Mouse (Mus musculus): Measurements from ENCODE around the gene Adgrv1. TPM values are rescaled to one million over a fixed set of nuclear protein-coding genes. Genes with fewer than 3 reads are reported as not detected.

The Adgrv1 gene
- polyA plus RNA-seq, 1 experiment from 2014 or later, result 2.8 TPM

DNA sequence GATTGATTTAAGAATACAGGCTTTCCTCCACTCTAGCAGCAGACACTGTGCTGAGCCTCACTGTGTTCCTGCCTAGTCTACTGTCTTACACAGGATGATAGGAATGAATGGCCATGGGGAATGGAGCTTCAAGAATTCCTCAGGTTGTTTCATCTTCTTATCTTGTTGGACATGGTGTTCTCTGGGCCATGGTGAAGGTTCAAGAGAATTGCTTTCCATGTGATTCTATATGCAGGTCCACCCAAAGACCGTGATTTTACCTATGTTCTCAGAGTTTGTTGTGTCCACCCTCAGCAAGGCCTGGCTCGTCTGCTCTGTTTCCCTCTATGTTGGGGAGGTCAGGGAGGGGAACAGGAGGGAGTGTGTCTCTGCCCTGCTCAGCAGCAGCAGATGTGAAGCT lies 26.0 kb downstream of the Adgrv1 start:
- Histone ChIP-seq H3K4me1 (no peaks in the 10 kb centered on the region), H3K36me3 (no peaks in the 10 kb centered on the region), H3K27me3 (no peaks in the 10 kb centered on the region), H3K9ac (no peak overlapping the region), H3K27ac (no peak overlapping the region), H3K4me3 (no peak overlapping the region), H3K4me2 (no peak overlapping the region), H3K9me3 (peaks cover 3% of the 10 kb centered on the region)
- 90% methylated on average over 2 of the region's 2 CpGs for WGBS
- no peak for ATAC-seq (ENCODE audit: insufficient number of reproducible peaks, insufficient read depth, low FRiP score, low TSS enrichment, low read depth)

DNA sequence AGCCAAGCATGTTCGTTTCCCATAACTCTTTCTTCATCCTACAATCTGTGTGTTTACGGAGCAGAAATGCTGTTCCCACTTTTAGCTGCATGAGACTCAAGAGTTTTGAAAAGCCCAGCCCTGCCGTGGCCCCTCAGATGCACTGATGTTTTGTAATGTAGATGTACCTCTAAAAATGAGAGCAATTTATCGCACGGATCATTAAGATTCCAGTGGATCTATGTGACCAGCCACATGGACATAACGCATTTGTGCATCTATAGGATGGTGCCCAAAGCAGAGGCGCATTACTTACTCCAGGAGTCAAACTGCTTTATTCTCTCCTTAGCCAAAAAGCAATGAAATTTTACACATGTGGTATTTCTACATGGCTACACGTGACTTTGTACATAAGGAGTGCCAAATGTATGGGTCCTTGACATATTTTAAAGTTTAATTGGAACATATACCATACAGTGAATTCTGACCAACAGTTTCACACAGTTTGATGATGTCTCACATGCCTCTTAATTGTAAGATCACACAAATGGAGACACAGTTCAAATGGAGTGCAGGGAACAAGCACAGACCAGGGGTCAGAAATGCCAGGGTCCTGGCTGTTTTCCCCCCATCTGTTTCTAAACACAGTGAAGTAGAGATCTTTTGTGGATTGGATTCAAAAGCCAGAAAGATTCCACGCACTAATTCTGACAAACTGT lies 35.9 kb downstream of the Adgrv1 start:
- H3K9ac ChIP-seq, result no peak overlapping the region
- 72% methylated on average over 9 of the region's 9 CpGs for WGBS
- H3K9me3 ChIP-seq, result no peaks in the 10 kb centered on the region
- H3K4me3 ChIP-seq, result no peak overlapping the region
- no peak for ATAC-seq (ENCODE audit: insufficient number of reproducible peaks, insufficient read depth, low FRiP score, low TSS enrichment, low read depth)
- no peaks in the 10 kb centered on the region for H3K27me3 ChIP-seq
- H3K4me1 ChIP-seq, result no peaks in the 10 kb centered on the region
- no peak overlapping the region for H3K4me2 ChIP-seq
- H3K36me3 ChIP-seq, result no peaks in the 10 kb centered on the region
- no peak overlapping the region for H3K27ac ChIP-seq

DNA sequence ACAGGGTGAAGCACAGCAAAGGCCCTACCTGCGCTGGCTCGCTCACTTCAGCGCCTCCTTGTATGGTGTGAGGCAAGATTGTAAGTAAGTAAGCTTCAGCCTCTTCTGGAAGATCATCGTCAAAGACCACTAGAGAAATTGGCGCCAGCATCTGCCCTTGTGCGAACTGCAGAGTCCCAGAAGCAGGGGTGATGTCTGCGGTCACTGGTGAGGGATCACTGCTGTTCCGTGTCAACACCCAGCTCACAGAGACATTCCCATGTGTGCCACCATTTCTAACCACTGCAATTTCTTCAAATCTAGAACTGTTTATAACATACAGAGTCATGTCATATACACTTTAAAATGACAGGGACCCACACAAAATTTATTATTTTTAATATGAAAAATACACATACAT lies 54.3 kb downstream of the Adgrv1 start:
- H3K36me3 ChIP-seq, result no peaks in the 10 kb centered on the region
- H3K4me1 ChIP-seq, result no peaks in the 10 kb centered on the region
- no peak overlapping the region for H3K4me2 ChIP-seq
- no peak overlapping the region for H3K4me3 ChIP-seq
- no peak overlapping the region for H3K27ac ChIP-seq
- ATAC-seq (ENCODE audit: insufficient number of reproducible peaks, insufficient read depth, low FRiP score, low TSS enrichment, low read depth), result no peak
- H3K9ac ChIP-seq, result no peak overlapping the region
- no peaks in the 10 kb centered on the region; the same call in 1 of the 2 replicates for H3K9me3 ChIP-seq
- 94% methylated on average over 8 of the region's 8 CpGs for WGBS
- H3K27me3 ChIP-seq, result no peaks in the 10 kb centered on the region

DNA sequence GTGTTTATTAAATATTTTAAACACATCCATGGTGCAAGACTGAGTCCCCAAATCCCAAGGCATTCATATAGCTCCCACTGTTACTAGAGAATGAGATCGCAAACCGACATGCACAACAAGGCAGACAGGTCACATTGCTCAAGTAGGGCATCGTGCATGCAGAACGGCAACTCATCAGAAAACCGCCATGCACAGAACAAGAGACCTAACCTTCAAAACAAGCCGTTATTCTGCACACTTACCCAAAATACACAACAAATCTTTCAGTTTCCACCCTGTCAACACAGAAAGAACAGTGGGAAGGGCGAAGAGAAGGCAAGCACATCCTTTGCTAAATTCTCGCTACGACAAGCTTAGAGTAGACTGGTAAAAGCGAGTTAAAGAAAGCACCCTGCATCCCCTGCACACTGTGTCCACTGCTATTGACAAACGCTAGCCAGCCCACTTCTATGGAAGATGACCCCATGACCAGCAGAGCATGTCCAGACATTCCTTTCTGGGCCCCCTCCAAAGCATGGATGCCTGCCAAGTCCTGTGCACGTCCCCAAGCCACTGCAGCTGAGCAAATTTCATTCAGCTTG lies 62.6 kb downstream of the Adgrv1 start:
- Histone ChIP-seq H3K9ac (no peak overlapping the region), H3K9me3 (no peaks in the 10 kb centered on the region), H3K4me3 (no peak overlapping the region), H3K36me3 (no peaks in the 10 kb centered on the region), H3K4me1 (peaks cover 8% of the 10 kb centered on the region), H3K27ac (no peak overlapping the region), H3K4me2 (no peak overlapping the region), H3K27me3 (no peaks in the 10 kb centered on the region)
- no peak for ATAC-seq (ENCODE audit: insufficient number of reproducible peaks, insufficient read depth, low FRiP score, low TSS enrichment, low read depth)
- WGBS, result 64% methylated on average over 12 of the region's 12 CpGs

DNA sequence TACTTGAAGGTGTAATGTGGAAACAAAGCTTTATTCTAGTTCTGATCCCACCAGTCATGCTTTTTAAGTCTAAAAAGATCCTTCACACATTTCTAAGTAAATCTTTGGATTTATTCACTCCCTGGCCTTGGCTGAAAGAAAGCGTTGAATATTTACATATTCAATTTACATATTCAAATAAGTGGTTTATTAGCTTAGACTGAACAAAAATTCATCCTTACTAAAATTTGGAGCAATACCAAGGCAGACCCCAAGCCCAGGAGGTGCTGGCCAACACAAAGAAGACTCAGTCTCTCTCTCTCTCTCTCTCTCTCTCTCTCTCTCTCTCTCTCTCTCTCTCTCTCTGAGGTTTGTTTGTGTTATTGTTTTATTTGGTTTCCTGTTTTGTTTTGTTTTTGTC lies 82.9 kb downstream of the Adgrv1 start:
- WGBS, result 95% methylated on average over 1 of the region's 1 CpGs

DNA sequence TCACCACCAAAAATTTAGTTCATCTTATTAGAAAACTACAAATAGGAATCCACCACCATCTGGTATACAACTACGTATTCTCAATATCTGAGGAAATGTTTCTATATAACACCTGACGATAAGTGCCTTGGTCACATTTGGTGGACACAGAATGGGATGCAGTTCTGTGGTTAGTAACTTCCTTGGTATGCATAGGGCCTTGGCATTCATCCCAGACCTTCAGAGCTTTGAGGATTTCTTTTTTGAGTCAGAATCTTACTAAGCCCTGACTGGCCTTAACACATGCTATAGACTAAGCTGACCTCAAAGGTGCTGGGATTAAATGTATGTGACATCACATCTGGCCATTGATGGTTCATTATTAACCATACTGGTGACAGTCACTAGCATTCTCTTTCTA lies 98.0 kb downstream of the Adgrv1 start:
- no peaks in the 10 kb centered on the region for H3K4me1 ChIP-seq
- H3K27ac ChIP-seq, result no peak overlapping the region
- H3K36me3 ChIP-seq, result no peaks in the 10 kb centered on the region
- H3K27me3 ChIP-seq, result no peaks in the 10 kb centered on the region
- H3K9ac ChIP-seq, result no peak overlapping the region
- no peak overlapping the region for H3K4me2 ChIP-seq
- 78% methylated on average over 2 of the region's 2 CpGs for WGBS
- H3K9me3 ChIP-seq, result no peaks in the 10 kb centered on the region
- no peak overlapping the region for H3K4me3 ChIP-seq
- ATAC-seq (ENCODE audit: insufficient number of reproducible peaks, insufficient read depth, low FRiP score, low TSS enrichment, low read depth), result no peak

More for the DNA sequence above, 82.9 kb downstream of the Adgrv1 start:
- Histone ChIP-seq H3K27me3 (no peaks in the 10 kb centered on the region), H3K9ac (no peak overlapping the region), H3K4me1 (no peaks in the 10 kb centered on the region), H3K4me3 (no peak overlapping the region), H3K27ac (no peak overlapping the region), H3K4me2 (no peak overlapping the region), H3K36me3 (no peaks in the 10 kb centered on the region), H3K9me3 (no peaks in the 10 kb centered on the region)
- ATAC-seq (ENCODE audit: insufficient number of reproducible peaks, insufficient read depth, low FRiP score, low TSS enrichment, low read depth), result no peak

DNA sequence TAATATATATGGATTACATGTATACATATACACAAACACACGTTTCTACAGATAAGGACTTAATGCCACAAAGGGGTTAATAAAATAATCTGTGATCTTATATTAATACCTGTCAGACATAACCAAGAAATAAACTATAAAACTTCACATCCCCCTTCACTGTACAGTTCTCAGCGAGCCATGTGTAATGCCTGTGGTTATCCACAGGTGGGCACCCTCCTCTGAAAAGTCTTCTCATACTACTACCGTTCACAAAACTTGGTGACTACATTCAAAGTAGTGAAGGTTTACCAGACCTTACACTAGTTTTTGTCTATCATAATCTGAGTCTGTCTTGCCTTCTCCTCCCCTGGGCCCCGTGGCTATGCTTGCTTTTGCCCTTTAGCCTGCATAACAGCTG lies 106.3 kb downstream of the Adgrv1 start:
- Histone ChIP-seq H3K36me3 (no peaks in the 10 kb centered on the region), H3K9ac (no peak overlapping the region), H3K4me1 (no peaks in the 10 kb centered on the region), H3K9me3 (no peaks in the 10 kb centered on the region), H3K27ac (no peak overlapping the region), H3K4me3 (no peak overlapping the region), H3K27me3 (no peaks in the 10 kb centered on the region), H3K4me2 (no peak overlapping the region)
- ATAC-seq (ENCODE audit: insufficient number of reproducible peaks, insufficient read depth, low FRiP score, low TSS enrichment, low read depth), result no peak
- 49% methylated on average over 4 of the region's 4 CpGs for WGBS

DNA sequence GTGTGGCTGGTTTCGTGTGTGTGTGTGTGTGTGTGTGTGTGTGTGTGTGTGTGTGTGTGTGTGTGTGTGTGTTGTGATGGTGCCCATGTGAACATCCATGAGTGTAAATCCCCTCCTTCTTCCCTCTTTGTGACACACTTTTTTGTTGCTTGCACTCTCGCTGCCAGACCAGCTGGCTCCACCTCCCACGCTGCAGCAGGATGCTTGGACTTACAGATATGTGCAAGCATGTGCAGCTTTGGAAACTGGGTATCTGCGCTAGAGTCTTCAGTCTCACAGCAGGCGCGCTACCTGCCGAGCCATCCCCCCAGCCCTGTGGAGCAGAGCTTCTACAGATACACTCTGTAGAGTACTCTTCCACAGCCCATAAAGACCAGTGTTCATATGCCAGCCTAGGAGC lies 122.8 kb downstream of the Adgrv1 start:
- H3K27ac ChIP-seq, result no peak overlapping the region
- H3K27me3 ChIP-seq, result no peaks in the 10 kb centered on the region
- no peak overlapping the region for H3K9ac ChIP-seq
- ATAC-seq (ENCODE audit: insufficient number of reproducible peaks, insufficient read depth, low FRiP score, low TSS enrichment, low read depth), result no peak
- H3K4me1 ChIP-seq, result no peaks in the 10 kb centered on the region
- 88% methylated on average over 7 of the region's 7 CpGs for WGBS
- H3K4me2 ChIP-seq, result no peak overlapping the region
- no peaks in the 10 kb centered on the region for H3K36me3 ChIP-seq
- no peak overlapping the region for H3K4me3 ChIP-seq
- H3K9me3 ChIP-seq, result no peaks in the 10 kb centered on the region

DNA sequence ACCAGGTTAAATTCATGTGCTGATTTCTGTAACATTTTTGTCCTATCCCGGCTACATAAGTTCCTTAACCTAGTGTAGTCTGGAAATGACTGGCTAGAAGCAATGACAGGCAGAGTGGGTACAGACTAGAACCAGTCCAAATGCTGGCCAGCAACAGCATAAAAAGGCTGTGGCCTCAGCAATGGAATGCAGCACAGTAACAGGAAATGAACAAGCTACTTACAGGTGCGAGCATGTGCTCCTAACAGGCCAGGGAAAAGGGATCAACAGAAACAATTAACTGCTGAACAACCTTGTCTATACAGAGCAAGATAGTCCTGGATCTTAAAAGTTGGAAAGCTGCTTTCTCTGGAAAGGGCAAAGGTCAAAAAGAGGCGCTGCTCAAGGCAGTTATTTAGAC lies 135.9 kb downstream of the Adgrv1 start:
- no peak for ATAC-seq (ENCODE audit: insufficient number of reproducible peaks, insufficient read depth, low FRiP score, low TSS enrichment, low read depth)
- Histone ChIP-seq H3K4me3 (no peak overlapping the region), H3K9ac (no peak overlapping the region), H3K4me1 (no peaks in the 10 kb centered on the region), H3K36me3 (no peaks in the 10 kb centered on the region), H3K27ac (no peak overlapping the region), H3K4me2 (no peak overlapping the region), H3K27me3 (no peaks in the 10 kb centered on the region), H3K9me3 (no peaks in the 10 kb centered on the region)
- 50% methylated on average over 3 of the region's 3 CpGs for WGBS

DNA sequence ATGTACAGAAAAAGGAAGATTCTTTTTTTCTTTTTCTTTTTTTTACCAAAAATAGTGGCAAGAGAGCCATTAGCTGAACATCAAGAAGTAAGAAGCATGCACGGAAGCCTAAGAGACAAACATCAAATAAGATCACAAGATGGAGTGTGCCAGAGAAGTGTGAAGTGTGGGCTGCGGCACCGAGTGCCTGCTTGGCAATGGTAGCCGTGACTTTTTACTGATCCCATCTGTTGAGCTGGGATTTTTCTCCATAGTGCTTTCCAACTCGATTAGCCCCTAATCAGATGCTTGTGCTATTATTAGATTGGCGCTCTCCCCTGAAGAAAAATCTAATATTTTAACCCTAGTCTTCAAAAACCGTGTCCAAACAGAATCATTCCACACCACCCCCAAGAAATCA lies 141.0 kb downstream of the Adgrv1 start:
- Histone ChIP-seq H3K4me3 (no peak overlapping the region), H3K9me3 (no peaks in the 10 kb centered on the region), H3K9ac (no peak overlapping the region), H3K27me3 (no peaks in the 10 kb centered on the region), H3K36me3 (no peaks in the 10 kb centered on the region), H3K27ac (no peak overlapping the region), H3K4me2 (no peak overlapping the region), H3K4me1 (no peaks in the 10 kb centered on the region)
- WGBS, result 74% methylated on average over 7 of the region's 7 CpGs
- ATAC-seq (ENCODE audit: insufficient number of reproducible peaks, insufficient read depth, low FRiP score, low TSS enrichment, low read depth), result no peak

DNA sequence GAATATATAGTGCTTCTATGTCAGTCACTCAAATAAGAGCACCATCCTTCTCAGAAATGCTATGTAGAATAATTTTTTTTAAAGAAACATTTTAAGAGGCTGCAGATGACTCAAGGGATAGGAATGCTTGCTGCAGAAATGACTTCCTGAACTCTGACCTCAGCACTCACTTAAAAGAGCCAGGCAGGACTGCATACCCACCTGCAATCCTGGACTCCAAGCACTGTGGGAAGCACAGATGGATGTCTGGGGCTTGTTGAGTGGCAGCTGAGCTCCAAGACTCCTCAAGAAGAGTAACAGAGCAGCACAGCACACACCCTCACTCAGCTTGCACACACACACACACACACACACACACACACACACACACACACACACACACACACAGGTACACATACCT lies 146.0 kb downstream of the Adgrv1 start:
- no peaks in the 10 kb centered on the region for H3K4me1 ChIP-seq
- H3K36me3 ChIP-seq, result no peaks in the 10 kb centered on the region
- H3K4me2 ChIP-seq, result no peak overlapping the region
- H3K27ac ChIP-seq, result no peak overlapping the region
- no peak overlapping the region for H3K9ac ChIP-seq
- H3K27me3 ChIP-seq, result no peaks in the 10 kb centered on the region
- H3K4me3 ChIP-seq, result no peak overlapping the region
- ATAC-seq (ENCODE audit: insufficient number of reproducible peaks, insufficient read depth, low FRiP score, low TSS enrichment, low read depth), result no peak
- H3K9me3 ChIP-seq, result no peaks in the 10 kb centered on the region

DNA sequence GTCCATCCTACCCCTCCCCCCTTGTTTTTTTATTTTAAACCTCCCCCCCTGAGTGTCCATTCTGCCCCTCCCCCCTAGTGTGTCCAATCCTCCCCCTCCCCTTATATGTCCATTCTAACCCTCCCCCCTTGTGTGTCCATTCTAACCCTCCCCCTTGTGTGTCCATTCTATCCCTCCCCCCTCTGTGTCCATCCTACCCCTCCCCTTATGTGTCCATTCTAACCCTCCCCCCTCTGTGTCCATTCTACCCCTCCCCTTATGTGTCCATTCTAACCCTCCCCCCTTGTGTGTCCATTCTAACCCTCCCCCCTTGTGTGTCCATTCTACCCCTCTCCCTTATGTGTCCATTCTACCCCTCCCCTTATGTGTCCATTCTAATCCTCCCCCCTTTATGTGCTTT lies 159.2 kb downstream of the Adgrv1 start:
- Histone ChIP-seq H3K36me3 (no peaks in the 10 kb centered on the region), H3K27ac (no peak overlapping the region), H3K4me2 (no peak overlapping the region), H3K4me3 (no peak overlapping the region), H3K4me1 (no peaks in the 10 kb centered on the region), H3K9me3 (no peaks in the 10 kb centered on the region), H3K9ac (no peak overlapping the region), H3K27me3 (no peaks in the 10 kb centered on the region)
- ATAC-seq (ENCODE audit: insufficient number of reproducible peaks, insufficient read depth, low FRiP score, low TSS enrichment, low read depth), result no peak
